Mouse (Mus musculus) hematopoietic multipotent progenitor cell, adult 10-12 weeks (in vitro differentiated cells): Measurements from ENCODE around the gene Tepsin. TPM values are rescaled to one million over a fixed set of nuclear protein-coding genes. Genes with fewer than 3 reads are reported as not detected.

ENCODE experiments used
- polyA plus RNA-seq: library from polyadenylated mRNA; stranded (reverse); fragments of >175 nt; gene quantifications from 2 replicates; pipeline ENCODE4 v1.2.3, GENCODE M21; 2012; ENCODE audit warnings: low replicate concordance

Gene Tepsin
- 39.8 and 60.2 TPM in 2 replicates for polyA plus RNA-seq

GRCm38 (mm10) chr11:120098588-120099511, at the start of gene Tepsin, which contains the start of gene Ndufaf8:
Gene Tepsin (minus strand): TSS chr11:120098731.
Gene Ndufaf8 (plus strand): TSS chr11:120098928.

GRCm38 (mm10) chr11:120086702-120087152, 11.8 kb downstream of the Tepsin start, which contains the start of gene Cep131:
Gene Cep131 (minus strand): TSS chr11:120086827.

GRCm38 (mm10) chr11:120046553-120047191, 51.9 kb downstream of the Tepsin start, which contains the start of gene Aatk:
Gene Aatk (minus strand): TSS chr11:120047167.

Other genes starting within 250 kb of the Tepsin start
- 40.9 and 41.3 TPM in 2 replicates for gene Chmp6, start 185.3 kb downstream of the Tepsin start, polyA plus RNA-seq
- gene Baiap2, start 156.0 kb downstream of the Tepsin start, polyA plus RNA-seq: 32.7 and 57.7 TPM in 2 replicates
- 10.0 and 20.8 TPM in 2 replicates for gene Aatk, start 51.6 kb downstream of the Tepsin start, polyA plus RNA-seq
- 13.3 and 21.7 TPM in 2 replicates for gene Cep131, start 11.9 kb downstream of the Tepsin start, polyA plus RNA-seq
- gene Ndufaf8, start 197 bp upstream of the Tepsin start, polyA plus RNA-seq: 76.7 and 114 TPM in 2 replicates
- gene Slc38a10, start 52.6 kb upstream of the Tepsin start, polyA plus RNA-seq: 87.0 and 199 TPM in 2 replicates
- gene Bahcc1, start 134.2 kb upstream of the Tepsin start, polyA plus RNA-seq: 3.3 and 4.0 TPM in 2 replicates
- gene Actg1, start 249.8 kb upstream of the Tepsin start, polyA plus RNA-seq: 867 and 988 TPM in 2 replicates